13 mouse cellular contexts compared by ENCODE assay signal in the genomic region with DNA sequence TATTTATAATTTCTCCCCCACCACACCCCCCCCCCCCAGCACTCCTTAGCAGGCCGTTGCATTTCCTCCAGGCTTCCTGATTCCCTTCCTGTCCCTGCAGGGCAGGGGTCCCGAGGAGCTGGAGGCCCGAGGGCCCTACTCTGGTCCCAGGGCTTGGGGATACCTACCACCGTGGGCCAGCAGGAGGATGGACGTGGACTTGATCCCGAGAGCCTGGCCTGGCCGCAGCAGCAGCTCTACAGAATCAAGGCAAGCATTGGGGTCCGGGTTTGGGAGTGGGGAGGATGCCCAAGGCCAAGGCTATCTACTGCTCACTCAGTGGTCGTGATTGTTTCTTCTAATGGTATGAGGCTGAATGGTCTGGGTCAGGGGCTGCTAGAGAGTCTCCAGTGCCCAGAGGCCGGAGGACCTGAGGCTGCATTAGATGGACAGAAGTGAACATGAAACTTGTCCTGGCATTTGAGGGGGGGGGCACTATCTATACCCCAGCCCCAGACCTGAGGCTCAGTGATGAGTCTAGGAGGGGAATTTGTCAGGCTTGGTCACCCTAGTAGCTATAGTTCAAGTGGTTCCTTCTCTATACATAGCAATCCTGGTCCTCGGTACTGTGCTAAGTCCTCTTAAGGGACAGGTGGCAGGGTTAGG. TPM values are rescaled to one million over a fixed set of nuclear protein-coding genes. Genes with fewer than 3 reads are reported as not detected.
DNase-seq lines count a peak whose midpoint lies in the region; ATAC-seq lines count a peak whose summit lies in the region.
"Had no signal": no experiment of that assay in that cellular context is flagged by ENCODE, and none has a peak within 500 bp of the region (broad histone marks: within the 10 kb centered on the region; RNA-seq: fewer than 3 reads in every experiment).

No protein-coding gene starts in this region.

- H3K4me2 ChIP-seq in heart, embryonic 13.5 days: peak overlapping the region; percentile 94; the same call in 1 of the 2 replicates
- H3K4me2 ChIP-seq in midbrain, embryonic 14.5 days (ENCODE audit: low read length): no peak overlapping the region; the same call in 1 of the 2 replicates
- H3K4me2 ChIP-seq in embryonic facial prominence, embryonic 13.5 days: no peak overlapping the region
- H3K4me2 ChIP-seq in midbrain, embryonic 15.5 days: no peak overlapping the region

- no peaks in the 10 kb centered on the region for H3K36me3 ChIP-seq in heart, embryonic 13.5 days
- H3K36me3 ChIP-seq in midbrain, embryonic 10.5 days: peaks cover 14% of the 10 kb centered on the region
- no peaks in the 10 kb centered on the region for H3K36me3 ChIP-seq in midbrain, embryonic 14.5 days (ENCODE audit: control insufficient read depth, insufficient read depth, low read length)
- peaks cover 10% of the 10 kb centered on the region for H3K36me3 ChIP-seq in embryonic facial prominence, embryonic 13.5 days
- H3K36me3 ChIP-seq in midbrain, embryonic 15.5 days (replicated peaks): no peaks in the 10 kb centered on the region
- H3K36me3 ChIP-seq: lung, embryonic 15.5 days had no signal

- H3K27me3 ChIP-seq in heart, embryonic 13.5 days (replicated peaks): no peaks in the 10 kb centered on the region
- peaks cover 43% of the 10 kb centered on the region for H3K27me3 ChIP-seq in midbrain, embryonic 10.5 days (ENCODE audit: low read depth, poor library complexity, severe bottlenecking)
- no peaks in the 10 kb centered on the region for H3K27me3 ChIP-seq in midbrain, embryonic 14.5 days (ENCODE audit: control insufficient read depth, insufficient read depth, low read length)
- no peaks in the 10 kb centered on the region for H3K27me3 ChIP-seq in embryonic facial prominence, embryonic 13.5 days
- H3K27me3 ChIP-seq in midbrain, embryonic 15.5 days (replicated peaks): no peaks in the 10 kb centered on the region
- H3K27me3 ChIP-seq: lung, embryonic 15.5 days; Patski had no signal

- 0 out of 2 replicates have a peak overlapping the region, but pooled peaks have one; percentile 44 for H3K9ac ChIP-seq in heart, embryonic 13.5 days
- no peak overlapping the region for H3K9ac ChIP-seq in midbrain, embryonic 14.5 days (replicated peaks; ENCODE audit: low read length)
- peak overlapping the region; percentile 98 for H3K9ac ChIP-seq in embryonic facial prominence, embryonic 13.5 days
- no peak overlapping the region; the same call in 1 of the 2 replicates for H3K9ac ChIP-seq in midbrain, embryonic 15.5 days

- peaks cover 35% of the 10 kb centered on the region for H3K4me1 ChIP-seq in heart, embryonic 13.5 days
- H3K4me1 ChIP-seq in midbrain, embryonic 10.5 days: peaks cover 50% of the 10 kb centered on the region
- peaks cover 40% of the 10 kb centered on the region for H3K4me1 ChIP-seq in midbrain, embryonic 14.5 days (ENCODE audit: control insufficient read depth, insufficient read depth, low read length)
- H3K4me1 ChIP-seq in embryonic facial prominence, embryonic 13.5 days: peaks cover 23% of the 10 kb centered on the region
- peaks cover 56% of the 10 kb centered on the region for H3K4me1 ChIP-seq in midbrain, embryonic 15.5 days

- ATAC-seq in heart, embryonic 13.5 days (ENCODE audit: extremely low read depth, insufficient number of reproducible peaks, low FRiP score, low TSS enrichment): no peak
- no peak for ATAC-seq in midbrain, embryonic 14.5 days (ENCODE audit: low FRiP score, low TSS enrichment)
- no peak for ATAC-seq in embryonic facial prominence, embryonic 13.5 days (ENCODE audit: insufficient number of reproducible peaks, insufficient read depth, low FRiP score, low TSS enrichment, low read depth)
- no peak for ATAC-seq in midbrain, embryonic 15.5 days (replicated peaks)
- ATAC-seq: Patski had no signal

- WGBS in heart, embryonic 13.5 days: 83% methylated on average over 11 of the region's 11 CpGs
- 91% methylated on average over 11 of the region's 11 CpGs for whole genome bisulfite sequencing in midbrain, embryonic 10.5 days
- WGBS in midbrain, embryonic 14.5 days: 87% methylated on average over 11 of the region's 11 CpGs
- 87% methylated on average over 11 of the region's 11 CpGs for WGBS in embryonic facial prominence, embryonic 13.5 days
- WGBS in midbrain, embryonic 15.5 days: 90% methylated on average over 11 of the region's 11 CpGs

- H3K9me3 ChIP-seq in heart, embryonic 13.5 days: no peaks in the 10 kb centered on the region
- H3K9me3 ChIP-seq in midbrain, embryonic 10.5 days (replicated peaks): no peaks in the 10 kb centered on the region
- no peaks in the 10 kb centered on the region for H3K9me3 ChIP-seq in midbrain, embryonic 14.5 days (ENCODE audit: control insufficient read depth, low read length)
- H3K9me3 ChIP-seq in embryonic facial prominence, embryonic 13.5 days: no peaks in the 10 kb centered on the region
- no peaks in the 10 kb centered on the region for H3K9me3 ChIP-seq in midbrain, embryonic 15.5 days
- H3K9me3 ChIP-seq: lung, embryonic 15.5 days had no signal

- no peak overlapping the region for H3K4me3 ChIP-seq in heart, embryonic 13.5 days
- no peak overlapping the region for H3K4me3 ChIP-seq in midbrain, embryonic 10.5 days
- H3K4me3 ChIP-seq in midbrain, embryonic 14.5 days (replicated peaks; ENCODE audit: low read depth, low read length): no peak overlapping the region
- no peak overlapping the region for H3K4me3 ChIP-seq in embryonic facial prominence, embryonic 13.5 days
- H3K4me3 ChIP-seq in midbrain, embryonic 15.5 days: 0 out of 2 replicates have a peak overlapping the region, but pooled peaks have one; percentile 58

- no peak for DNase-seq in heart, adult 8-10 months (ENCODE audit: low spot score)
- DNase-seq in midbrain, embryonic 10.5 days (ENCODE audit: low spot score): no peak
- no peak for DNase-seq in midbrain, embryonic 14.5 days
- no peak for DNase-seq in adrenal gland, postnatal 36 days
- DNase-seq in layer of hippocampus, adult 8-10 months (ENCODE audit: low spot score in 2 of 2): no peak
- DNase-seq: cerebellum, adult 8-10 months; layer of hippocampus, adult 9-11 months; thymus, postnatal 25 days had no signal

- no peak overlapping the region for H3K27ac ChIP-seq in heart, embryonic 13.5 days (replicated peaks)
- peak overlapping the region; percentile 93 for H3K27ac ChIP-seq in midbrain, embryonic 10.5 days (replicated peaks)
- H3K27ac ChIP-seq in midbrain, embryonic 14.5 days (replicated peaks; ENCODE audit: low read depth, low read length): no peak overlapping the region
- peak overlapping the region; percentile 95; the same call in 1 of the 2 replicates for H3K27ac ChIP-seq in embryonic facial prominence, embryonic 13.5 days
- 0 out of 2 replicates have a peak overlapping the region, but pooled peaks have one; percentile 88 for H3K27ac ChIP-seq in midbrain, embryonic 15.5 days

RNA-seq across cellular contexts. Expression of a gene that starts 1.3 kb away (rescaled TPM):
- polyA plus RNA-seq in heart, embryonic 13.5 days (2015; fragmentation: Nextera tagmentation; extraction: Ambion mirVana): 4.1 and 4.4 TPM in 2 replicates
- total RNA-seq in heart, adult 8-10 months (2022): 10 to 100 TPM; 16.1 to 21.6 (median 17.3) TPM
- polyA plus RNA-seq in midbrain, embryonic 10.5 days (2016; fragmentation: Nextera tagmentation; extraction: Ambion mirVana): 9.9 and 10.0 TPM in 2 replicates
- polyA plus RNA-seq in midbrain, embryonic 14.5 days (2014; fragmentation: Nextera tagmentation; extraction: Ambion mirVana): 13.4 and 16.9 TPM in 2 replicates
- 9.9 and 10.5 TPM in 2 replicates for polyA plus RNA-seq in embryonic facial prominence, embryonic 13.5 days (2015; fragmentation: Nextera tagmentation; extraction: Ambion mirVana)
- 23.5 and 27.8 TPM in 2 replicates for polyA plus RNA-seq in midbrain, embryonic 15.5 days (2015; fragmentation: Nextera tagmentation; extraction: Ambion mirVana)
- total RNA-seq in adrenal gland, postnatal 36 days (2021): 10 to 100 TPM; 35.1 to 42.1 TPM
- 10 to 100 TPM; 26.7 to 31.1 (median 29.5) TPM for total RNA-seq in layer of hippocampus, adult 8-10 months (2022)

RNA-seq across cellular contexts. Expression of a gene that starts 13.9 kb away (rescaled TPM):
- 217 and 237 TPM in 2 replicates for polyA plus RNA-seq in heart, embryonic 13.5 days (2015; fragmentation: Nextera tagmentation; extraction: Ambion mirVana)
- 100 to 1,000 TPM; 160 to 201 (median 177) TPM for total RNA-seq in heart, adult 8-10 months (2022)
- 301 and 332 TPM in 2 replicates for polyA plus RNA-seq in midbrain, embryonic 10.5 days (2016; fragmentation: Nextera tagmentation; extraction: Ambion mirVana)
- 170 and 190 TPM in 2 replicates for polyA plus RNA-seq in midbrain, embryonic 14.5 days (2014; fragmentation: Nextera tagmentation; extraction: Ambion mirVana)
- 180 and 209 TPM in 2 replicates for polyA plus RNA-seq in embryonic facial prominence, embryonic 13.5 days (2015; fragmentation: Nextera tagmentation; extraction: Ambion mirVana)
- polyA plus RNA-seq in midbrain, embryonic 15.5 days (2015; fragmentation: Nextera tagmentation; extraction: Ambion mirVana): 172 and 179 TPM in 2 replicates
- 10 to 100 TPM; 85.8 to 88.4 TPM for total RNA-seq in adrenal gland, postnatal 36 days (2021)
- total RNA-seq in layer of hippocampus, adult 8-10 months (2022): 10 to 100 TPM; 58.1 to 71.4 (median 62.0) TPM

RNA-seq across cellular contexts. Expression of a gene that starts 24.1 kb away (rescaled TPM):
- 0.80 and 0.94 TPM in 2 replicates for polyA plus RNA-seq in heart, embryonic 13.5 days (2015; fragmentation: Nextera tagmentation; extraction: Ambion mirVana)
- 1 to 10 TPM; 6.0 to 7.0 (median 6.2) TPM for total RNA-seq in heart, adult 8-10 months (2022)
- 1.6 and 2.0 TPM in 2 replicates for polyA plus RNA-seq in midbrain, embryonic 10.5 days (2016; fragmentation: Nextera tagmentation; extraction: Ambion mirVana)
- 2.4 and 2.9 TPM in 2 replicates for polyA plus RNA-seq in midbrain, embryonic 14.5 days (2014; fragmentation: Nextera tagmentation; extraction: Ambion mirVana)
- 1.4 and 1.7 TPM in 2 replicates for polyA plus RNA-seq in embryonic facial prominence, embryonic 13.5 days (2015; fragmentation: Nextera tagmentation; extraction: Ambion mirVana)
- 4.0 and 4.6 TPM in 2 replicates for polyA plus RNA-seq in midbrain, embryonic 15.5 days (2015; fragmentation: Nextera tagmentation; extraction: Ambion mirVana)
- 1 to 10 TPM; 5.4 to 9.4 TPM for total RNA-seq in adrenal gland, postnatal 36 days (2021)
- total RNA-seq in layer of hippocampus, adult 8-10 months (2022): 10 to 100 TPM; 13.8 to 16.2 (median 15.5) TPM

RNA-seq across cellular contexts. Expression of a gene that starts 41.8 kb away (rescaled TPM):
- polyA plus RNA-seq in heart, embryonic 13.5 days (2015; fragmentation: Nextera tagmentation; extraction: Ambion mirVana): 77.4 and 87.2 TPM in 2 replicates
- total RNA-seq in heart, adult 8-10 months (2022): 1 to 10 TPM; 5.0 to 7.6 (median 5.9) TPM
- 87.4 and 106 TPM in 2 replicates for polyA plus RNA-seq in midbrain, embryonic 10.5 days (2016; fragmentation: Nextera tagmentation; extraction: Ambion mirVana)
- polyA plus RNA-seq in midbrain, embryonic 14.5 days (2014; fragmentation: Nextera tagmentation; extraction: Ambion mirVana): 17.5 and 23.7 TPM in 2 replicates
- polyA plus RNA-seq in embryonic facial prominence, embryonic 13.5 days (2015; fragmentation: Nextera tagmentation; extraction: Ambion mirVana): 138 and 142 TPM in 2 replicates
- 24.7 and 25.1 TPM in 2 replicates for polyA plus RNA-seq in midbrain, embryonic 15.5 days (2015; fragmentation: Nextera tagmentation; extraction: Ambion mirVana)
- total RNA-seq in adrenal gland, postnatal 36 days (2021): 1 to 10 TPM; 2.2 to 3.5 TPM
- 1 to 10 TPM; 5.1 to 6.3 (median 5.4) TPM for total RNA-seq in layer of hippocampus, adult 8-10 months (2022)

RNA-seq across cellular contexts. Expression of a gene that starts 47.1 kb away (rescaled TPM):
- polyA plus RNA-seq in heart, embryonic 13.5 days (2015; fragmentation: Nextera tagmentation; extraction: Ambion mirVana): 34.4 and 34.6 TPM in 2 replicates
- 10 to 100 TPM; 10.2 to 11.2 (median 11.0) TPM for total RNA-seq in heart, adult 8-10 months (2022)
- polyA plus RNA-seq in midbrain, embryonic 10.5 days (2016; fragmentation: Nextera tagmentation; extraction: Ambion mirVana): 27.8 and 28.2 TPM in 2 replicates
- 21.0 and 21.5 TPM in 2 replicates for polyA plus RNA-seq in midbrain, embryonic 14.5 days (2014; fragmentation: Nextera tagmentation; extraction: Ambion mirVana)
- 42.9 and 44.9 TPM in 2 replicates for polyA plus RNA-seq in embryonic facial prominence, embryonic 13.5 days (2015; fragmentation: Nextera tagmentation; extraction: Ambion mirVana)
- 34.2 and 36.3 TPM in 2 replicates for polyA plus RNA-seq in midbrain, embryonic 15.5 days (2015; fragmentation: Nextera tagmentation; extraction: Ambion mirVana)
- 10 to 100 TPM; 17.8 to 27.2 TPM for total RNA-seq in adrenal gland, postnatal 36 days (2021)
- 10 to 100 TPM; 27.6 to 31.2 (median 29.7) TPM for total RNA-seq in layer of hippocampus, adult 8-10 months (2022)

Comparison
In these comparisons a context has a peak if more than half of its experiments do, and no peak if none do; other contexts are left out.
1. H3K27ac ChIP-seq: peak in midbrain, embryonic 10.5 days (single experiment), embryonic facial prominence, embryonic 13.5 days (single experiment) and midbrain, embryonic 15.5 days (single experiment); none in heart, embryonic 13.5 days (single experiment) and midbrain, embryonic 14.5 days (single experiment).
2. H3K9ac ChIP-seq: peak in heart, embryonic 13.5 days (single experiment) and embryonic facial prominence, embryonic 13.5 days (single experiment); none in midbrain, embryonic 14.5 days (single experiment) and midbrain, embryonic 15.5 days (single experiment).